Mouse (Mus musculus) MEL (cell line): ENCODE measurements around the gene Rbp7. TPM values are rescaled to one million over a fixed set of nuclear protein-coding genes. Genes with fewer than 3 reads are reported as not detected.
"Not testable (repeated sequence)": the region's sequence is repeated elsewhere in the genome, so short reads cannot be mapped to it uniquely, and the experiment has no call there.

Source experiments
- DNase-seq: peaks from one replicate; pipeline ENCODE4 v3.0.0; 2011; ENCODE audit warnings: low read depth, low spot score
- H3K27ac ChIP-seq: 2 replicates; pipeline ENCODE4 v1.5.1; 2012; ENCODE audit warnings: low read depth, mild to moderate bottlenecking, control low read depth, low read length, moderate library complexity; ENCODE audit not compliant: control insufficient read depth
- H3K27me3 ChIP-seq, 2 experiments: fragments of 150-350 bp in 1 of 2; sonication (generic) in 1 of 2; 2 replicates each; pipeline ENCODE4 v1.6.1; 2012; ENCODE audit warnings: low read length in 2 of 2, mild to moderate bottlenecking in 2 of 2, improper control_type of control experiment in 1 of 2, moderate library complexity in 1 of 2; ENCODE audit not compliant: insufficient read depth in 2 of 2, control insufficient read depth in 1 of 2
- H3K36me3 ChIP-seq, 2 experiments: 2 replicates each; pipeline ENCODE4 v1.6.1; 2012 to 2014; ENCODE audit warnings: low read length in 2 of 2, improper control_type of control experiment in 1 of 2, inconsistent platforms in 1 of 2, mild to moderate bottlenecking in 1 of 2; ENCODE audit not compliant: insufficient read depth in 2 of 2, control insufficient read depth in 1 of 2
- H3K4me1 ChIP-seq, 2 experiments: fragments of 150-350 bp in 1 of 2; sonication (generic) in 1 of 2; 2 replicates each; pipeline ENCODE4 v1.6.1; 2012; ENCODE audit warnings: low read length in 2 of 2, improper control_type of control experiment in 1 of 2, mild to moderate bottlenecking in 1 of 2; ENCODE audit not compliant: insufficient read depth in 2 of 2, control insufficient read depth in 1 of 2
- H3K4me3 ChIP-seq, 2 experiments: fragments of 150-350 bp in 1 of 2; sonication (generic) in 1 of 2; 2 replicates each; pipeline ENCODE4 v1.5.1; 2012; ENCODE audit warnings: low read depth in 2 of 2, low read length in 2 of 2, mild to moderate bottlenecking in 2 of 2, moderate library complexity in 2 of 2, control low read depth in 1 of 2, improper control_type of control experiment in 1 of 2; ENCODE audit not compliant: control insufficient read depth in 1 of 2, insufficient read depth in 1 of 2
- H3K79me2 ChIP-seq: 2 replicates; pipeline ENCODE4 v1.6.1; 2012; ENCODE audit warnings: mild to moderate bottlenecking, low read length, moderate library complexity; ENCODE audit not compliant: control insufficient read depth, poor library complexity, insufficient read depth
- H3K9ac ChIP-seq: 2 replicates; pipeline ENCODE4 v1.6.1; 2012; ENCODE audit warnings: low read depth, mild to moderate bottlenecking, control low read depth, low read length, moderate library complexity; ENCODE audit not compliant: control insufficient read depth, poor library complexity, severe bottlenecking
- H3K9me3 ChIP-seq: fragments of 150-350 bp; sonication (generic); replicated peaks from 2 replicates; pipeline ENCODE4 v1.6.1; 2012; ENCODE audit warnings: mild to moderate bottlenecking, low read length, improper control_type of control experiment, moderate library complexity; ENCODE audit not compliant: insufficient read depth
- CHD2 ChIP-seq: IDR thresholded peaks from 2 replicates; pipeline ENCODE4 v1.6.1; 2011; ENCODE audit warnings: low read length, improper control_type of control experiment
- GATA1 ChIP-seq: IDR thresholded peaks from 2 replicates; pipeline ENCODE4 v1.6.1; 2011; ENCODE audit warnings: low read depth, low read length, improper control_type of control experiment
- KAT2A ChIP-seq: conservative IDR thresholded peaks from 2 replicates; pipeline ENCODE4 v1.6.1; 2012; ENCODE audit warnings: low read depth, low read length, improper control_type of control experiment, inconsistent platforms
- MAFK ChIP-seq: IDR thresholded peaks from 2 replicates; pipeline ENCODE4 v1.6.1; 2011; ENCODE audit warnings: low read depth, mild to moderate bottlenecking, low read length, improper control_type of control experiment, borderline replicate concordance
- NELFE ChIP-seq: IDR thresholded peaks from 2 replicates; pipeline ENCODE4 v1.6.1; 2011; ENCODE audit warnings: low read depth, low read length, improper control_type of control experiment
- NRF1 ChIP-seq: IDR thresholded peaks from 2 replicates; pipeline ENCODE4 v1.6.1; 2014; ENCODE audit warnings: low read depth, mild to moderate bottlenecking, inconsistent platforms, low read length, improper control_type of control experiment, moderate library complexity; ENCODE audit not compliant: poor library complexity, insufficient read depth, severe bottlenecking
- SMC3 ChIP-seq: IDR thresholded peaks from 2 replicates; pipeline ENCODE4 v1.6.1; 2011; ENCODE audit warnings: low read depth, low read length, improper control_type of control experiment
- TAL1 ChIP-seq: IDR thresholded peaks from 2 replicates; pipeline ENCODE4 v1.6.1; 2012; ENCODE audit warnings: mild to moderate bottlenecking, inconsistent platforms, low read length, moderate library complexity, mixed read lengths
- UBTF ChIP-seq: IDR thresholded peaks from 2 replicates; pipeline ENCODE4 v1.6.1; 2012; ENCODE audit warnings: low read depth, mild to moderate bottlenecking, inconsistent platforms, low read length, improper control_type of control experiment, moderate library complexity, borderline replicate concordance; ENCODE audit not compliant: insufficient read depth
- ZC3H11A ChIP-seq: IDR thresholded peaks from 2 replicates; pipeline ENCODE4 v1.6.1; 2012; ENCODE audit warnings: low read depth, mild to moderate bottlenecking, inconsistent platforms, low read length, improper control_type of control experiment
- ZNF384 ChIP-seq: IDR thresholded peaks from 2 replicates; pipeline ENCODE4 v1.6.1; 2012; ENCODE audit warnings: low read depth, mild to moderate bottlenecking, inconsistent platforms, low read length, improper control_type of control experiment
- polyA plus RNA-seq, 2 experiments: library from polyadenylated mRNA; stranded (reverse) in 1 of 2; unstranded in 1 of 2; fragments of >175 nt in 1 of 2; fragments of >200 nt in 1 of 2; gene quantifications; 2 replicates each; pipeline versions ENCODE4 v1.2.1 to v1.2.4; 2012; ENCODE audit warnings: low replicate concordance in 2 of 2, low read depth in 1 of 2; ENCODE audit not compliant: insufficient read length in 2 of 2, insufficient read depth in 1 of 2, missing spikeins in 1 of 2
- total RNA-seq: library from RNA; depleted of rRNA; stranded (reverse); fragments of 300-350 nt; gene quantifications from 2 replicates; pipeline ENCODE4 v1.2.3, GENCODE M21; 2012

Gene Rbp7
- total and polyA plus RNA-seq, 3 experiments: not detected

- no peak for TF ChIP-seq KAT2A
- TF ChIP-seq SMC3: no peak
- TF ChIP-seq UBTF: no peak
- no peak for TF ChIP-seq CHD2
- TF ChIP-seq TAL1: no peak
- TF ChIP-seq ZNF384: no peak
- no peak for TF ChIP-seq NRF1
- peak; percentile 87 for TF ChIP-seq GATA1
- TF ChIP-seq MAFK: no peak
These were observed 14.2 kb downstream of the Rbp7 start (continued) for GRCm38 (mm10) chr4:149440576-149440975.

DNA sequence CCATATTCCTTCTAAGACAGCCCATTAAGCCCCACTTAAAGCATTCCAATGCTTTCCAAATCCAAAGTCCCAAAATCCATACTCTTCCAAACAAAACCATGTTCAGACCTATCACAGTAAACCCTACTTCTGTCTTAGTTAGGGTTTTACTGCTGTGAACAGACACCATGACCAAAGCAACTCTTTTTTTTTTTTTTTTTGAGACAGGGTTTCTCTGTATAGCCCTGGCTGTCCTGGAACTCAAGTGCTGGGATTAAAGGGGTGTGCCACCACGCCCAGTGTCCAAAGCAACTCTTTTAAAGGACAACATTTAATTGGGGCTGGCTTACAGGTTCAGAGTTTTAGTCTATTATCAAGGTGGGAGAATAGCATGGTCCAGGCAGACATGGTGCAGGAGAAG is 22.9 kb downstream of the Rbp7 start:
- TF ChIP-seq ZNF384: peak; percentile 58

DNA sequence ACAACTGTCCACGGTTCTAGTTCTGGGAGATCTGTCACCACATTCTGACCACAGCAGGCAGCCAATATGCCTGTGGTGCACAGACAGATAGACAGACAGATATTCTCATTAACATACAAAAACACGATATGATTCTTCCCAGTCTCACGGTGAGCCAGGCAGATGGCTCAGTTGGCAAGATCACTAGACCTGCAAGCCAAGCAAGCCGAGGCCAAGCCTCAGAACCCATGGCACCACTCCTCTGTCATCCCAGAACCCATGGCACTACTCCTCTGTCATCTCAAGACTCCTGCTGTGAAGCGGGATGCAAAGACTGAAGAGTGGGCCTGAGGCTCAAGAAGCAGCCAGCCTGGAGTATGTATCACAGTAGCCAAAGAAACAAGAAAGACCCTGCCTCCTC is 25.2 kb downstream of the Rbp7 start:
- Histone ChIP-seq H3K27ac (no peak overlapping the region), H3K27me3 (no peaks in the 10 kb centered on the region), H3K9me3 (no peaks in the 10 kb centered on the region), H3K9ac (no peak overlapping the region), H3K36me3 (peaks cover 0 to 14% of the 10 kb centered on the region in 2 experiments; a peak in 2 of 4 replicates), H3K79me2 (peaks cover 17% of the 10 kb centered on the region), H3K4me1 (peaks cover 2 to 14% of the 10 kb centered on the region in 2 experiments), H3K4me3 (no peak overlapping the region)
- DNase-seq: no peak
- TF ChIP-seq ZC3H11A (no peak), NELFE (no peak)

More for the DNA sequence above, 22.9 kb downstream of the Rbp7 start:
- H3K4me1 ChIP-seq: peaks cover 2 to 13% of the 10 kb centered on the region in 2 experiments
- peaks cover 0 to 13% of the 10 kb centered on the region in 2 experiments; a peak in 2 of 4 replicates for H3K36me3 ChIP-seq
- H3K4me3 ChIP-seq, H3K79me2 ChIP-seq, H3K27me3 ChIP-seq, H3K9me3 ChIP-seq, DNase-seq, H3K9ac ChIP-seq, H3K27ac ChIP-seq: not testable (repeated sequence)
